Mouse (Mus musculus) urinary bladder, postnatal 4 days (tissue): ENCODE results near the gene Setd2.
A peak's percentile ranks its signal among the peaks of the same experiment; 100 is the strongest.

Experiments
- DNase-seq, 2 experiments: peaks; one replicate each; pipeline ENCODE4 v3.0.0; 2021 to 2022; ENCODE audit warnings: low spot score in 2 of 2

Gene Setd2

GRCm38 (mm10) chr9:110654726-110655650 is 122.6 kb downstream of the Setd2 start:
- no peak for DNase-seq

- DNase-seq: no peak
Observed at GRCm38 (mm10) chr9:110655651-110656007, 123.2 kb downstream of the Setd2 start.

- peak; percentile 91 to 92 for DNase-seq
Observed at GRCm38 (mm10) chr9:110656249-110657221, 124.1 kb downstream of the Setd2 start, which contains the start of gene Ccdc12. TSS of gene Ccdc12 (plus strand) at chr9:110656503.

- no peak for DNase-seq
Observed at GRCm38 (mm10) chr9:110657474-110658078, 125.2 kb downstream of the Setd2 start.

- DNase-seq: no peak
Observed at GRCm38 (mm10) chr9:110659521-110659920, 127.1 kb downstream of the Setd2 start.

DNA sequence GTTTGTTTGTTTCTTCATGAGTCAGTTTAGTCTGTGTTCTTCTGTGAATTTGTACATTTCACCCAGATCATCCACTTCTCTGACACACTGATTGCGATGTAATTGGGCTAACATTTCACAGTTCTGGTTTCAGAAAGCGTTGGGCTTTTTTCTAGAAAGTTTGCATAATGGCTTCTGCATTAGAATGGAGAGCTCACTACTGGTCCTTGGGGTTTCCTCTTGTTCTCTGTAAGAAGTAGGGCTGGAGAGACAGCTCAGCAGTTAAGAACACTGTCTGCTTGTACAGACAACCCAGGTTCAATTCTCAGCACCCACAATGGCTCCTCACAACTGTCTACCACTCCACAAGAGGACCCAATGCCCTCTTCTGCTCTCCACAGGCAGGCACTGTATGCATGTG is 127.8 kb downstream of the Setd2 start:
- no peak for DNase-seq

DNA sequence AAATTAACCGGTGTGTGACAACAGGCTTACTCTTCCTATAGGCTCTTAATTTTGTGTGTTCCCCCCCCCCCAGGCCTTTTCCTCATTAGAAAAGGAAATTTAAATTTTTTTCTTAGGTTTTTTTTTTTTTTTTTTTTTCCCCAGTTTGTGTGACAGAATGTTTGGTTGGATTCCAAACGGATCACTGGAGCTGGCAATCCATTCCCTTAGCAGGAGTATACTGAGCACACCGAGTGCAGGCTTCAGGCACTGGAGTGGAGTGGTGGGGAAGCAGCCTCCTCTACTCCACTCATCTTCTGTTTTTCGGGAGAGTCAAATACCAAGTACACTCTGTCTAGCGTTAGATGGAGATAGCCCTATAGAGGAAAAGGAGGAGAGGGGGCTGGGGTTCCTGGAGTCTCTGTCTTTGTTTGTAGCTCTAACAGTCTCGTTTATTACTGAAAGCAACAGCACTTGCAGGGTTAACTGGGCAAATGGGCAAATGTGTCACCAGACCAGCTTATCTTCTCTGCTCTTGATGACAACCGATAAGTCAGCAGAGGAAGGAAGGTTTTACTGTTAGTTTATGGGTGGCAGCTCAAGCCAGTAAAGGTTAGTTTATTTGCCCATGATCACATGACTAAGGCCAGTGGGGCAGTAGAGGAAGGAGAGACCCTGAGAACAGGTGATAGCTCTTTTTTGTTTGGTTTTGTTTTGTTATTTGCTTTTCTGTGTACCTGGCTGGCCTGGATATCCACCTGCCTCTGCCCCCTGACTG is 128.6 kb downstream of the Setd2 start:
- DNase-seq: no peak

GRCm38 (mm10) chr9:110662844-110663243 is 130.4 kb downstream of the Setd2 start:
- DNase-seq: no peak

DNA sequence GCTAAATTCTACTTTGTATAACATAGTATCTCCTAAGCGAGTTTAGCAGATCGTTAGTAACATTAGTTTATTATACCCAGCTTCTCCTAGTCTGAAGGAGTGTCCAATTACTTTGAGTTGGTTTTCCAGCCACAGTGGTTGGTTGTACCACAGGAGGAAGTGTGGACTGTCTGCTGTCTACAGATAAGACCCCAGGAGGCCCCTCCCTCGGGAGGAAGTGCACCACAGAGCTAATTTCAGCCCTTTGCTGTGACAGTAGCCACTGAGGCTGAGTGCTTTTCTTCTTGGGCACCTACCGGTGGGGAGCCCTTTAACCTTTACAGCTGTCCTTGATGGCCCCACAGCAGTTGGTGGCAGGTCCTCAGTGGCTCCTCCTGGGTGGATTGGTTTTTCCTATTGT is 133.5 kb downstream of the Setd2 start:
- no peak for DNase-seq

DNA sequence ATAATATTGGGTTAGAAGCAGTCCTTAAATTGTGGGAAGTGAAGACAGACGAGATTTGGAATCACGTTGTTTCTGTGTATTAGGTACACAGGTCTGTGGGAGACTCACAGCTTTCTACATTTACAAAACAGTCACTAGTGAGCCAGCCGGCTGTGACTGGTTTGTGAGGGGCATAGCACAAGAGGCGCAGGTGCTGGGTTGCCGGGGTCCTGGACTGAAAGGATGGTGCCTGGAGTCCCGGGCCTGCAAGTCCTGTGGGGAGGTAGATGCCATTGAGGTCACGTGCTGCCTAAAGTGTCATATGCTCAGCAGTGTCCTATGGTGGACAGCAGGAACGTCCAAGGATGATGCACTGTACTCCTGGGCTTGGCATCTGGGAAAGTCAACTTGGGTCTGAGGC is 134.0 kb downstream of the Setd2 start:
- DNase-seq: no peak

- DNase-seq: no peak
Observed at GRCm38 (mm10) chr9:110667219-110667836, 134.9 kb downstream of the Setd2 start.
